Mouse (Mus musculus): ENCODE data around the gene Coq4. TPM values are rescaled to one million over a fixed set of nuclear protein-coding genes. Genes with fewer than 3 reads are reported as not detected.
A peak's percentile ranks its signal among the peaks of the same experiment; 100 is the strongest.

Gene Coq4
- polyA plus RNA-seq, 1 experiment: 11.9 TPM

GRCm38 (mm10) chr2:29815678-29816371 lies 28.5 kb downstream of the Coq4 start:
- WGBS: 82% methylated on average over 11 of the region's 11 CpGs
- TF ChIP-seq POLR2A (IDR thresholded peaks at IDR 0.05; ENCODE audit: borderline replicate concordance, control insufficient read depth, low read depth, low read length): no peak
- TF ChIP-seq CTCF (IDR thresholded peaks at IDR 0.05; ENCODE audit: control insufficient read depth, insufficient read depth, low read length): no peak

DNA sequence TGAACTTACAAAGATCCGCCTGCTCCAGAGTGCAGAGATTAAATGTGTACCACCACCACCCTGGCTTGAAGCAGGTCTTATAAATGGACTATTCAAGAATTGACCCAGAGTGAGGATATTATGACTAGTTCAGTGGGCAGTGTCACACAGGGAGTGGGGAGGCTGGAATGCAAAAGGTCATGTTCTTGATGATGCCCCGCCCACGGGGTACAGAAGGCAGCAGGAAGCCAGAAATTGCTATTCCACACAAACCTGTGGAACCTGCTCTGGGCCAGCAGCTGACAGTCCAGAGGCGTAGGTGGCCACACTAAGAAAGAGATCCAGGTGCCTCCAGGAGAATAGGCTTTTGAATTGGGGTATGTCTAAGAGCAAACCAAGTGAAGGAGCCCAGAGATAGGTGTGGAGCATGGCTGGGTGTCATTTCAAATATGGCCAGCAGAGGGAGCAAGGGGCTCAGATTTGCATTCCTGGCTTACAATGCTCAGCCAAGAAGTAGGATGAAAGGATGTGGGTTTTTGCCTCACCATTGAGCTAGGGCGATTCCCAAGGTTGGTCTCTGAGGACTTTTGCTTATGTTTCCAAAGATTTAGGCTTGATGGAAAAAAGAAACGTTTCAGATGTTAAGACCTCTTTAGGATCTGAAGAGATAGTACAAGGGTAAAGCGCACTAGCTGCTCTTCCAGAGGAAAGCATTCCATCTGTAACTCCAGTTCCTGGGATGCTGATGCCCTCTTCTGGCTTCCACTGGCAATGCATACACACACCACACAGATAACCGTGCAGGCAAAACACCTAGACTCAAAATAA lies 30.3 kb downstream of the Coq4 start:
- WGBS: 38% methylated on average over 8 of the region's 8 CpGs
- Histone ChIP-seq H3K4me3 (replicated peaks; ENCODE audit: control insufficient read depth, low read depth, low read length) (no peak overlapping the region), H3K4me1 (ENCODE audit: control insufficient read depth, insufficient read depth, low read length) (no peaks in the 10 kb centered on the region; the same call in 1 of the 2 replicates), H3K27ac (ENCODE audit: control insufficient read depth, insufficient read depth, low read depth, low read length, poor library complexity) (no peak overlapping the region)
- no peak for TF ChIP-seq POLR2A (IDR thresholded peaks at IDR 0.05; ENCODE audit: borderline replicate concordance, control insufficient read depth, low read depth, low read length)
- TF ChIP-seq CTCF (IDR thresholded peaks at IDR 0.05; ENCODE audit: control insufficient read depth, insufficient read depth, low read length): peak; percentile 81

More at GRCm38 (mm10) chr2:29815678-29816371, 28.5 kb downstream of the Coq4 start:
- Histone ChIP-seq H3K4me1 (ENCODE audit: control insufficient read depth, insufficient read depth, low read length) (no peaks in the 10 kb centered on the region; the same call in 1 of the 2 replicates), H3K4me3 (replicated peaks; ENCODE audit: control insufficient read depth, low read depth, low read length) (no peak overlapping the region), H3K27ac (ENCODE audit: control insufficient read depth, insufficient read depth, low read depth, low read length, poor library complexity) (no peak overlapping the region)

- WGBS: 62% methylated on average over 2 of the region's 2 CpGs
Observed at GRCm38 (mm10) chr2:29819363-29819762, 32.1 kb downstream of the Coq4 start.

GRCm38 (mm10) chr2:29820025-29820817 lies 32.9 kb downstream of the Coq4 start, which contains the start of gene Urm1:
Gene Urm1 (plus strand): TSS chr2:29820075.
- peak within 1 kb of the TSS; percentile 33; the same call in 1 of the 2 replicates for H3K27ac ChIP-seq (ENCODE audit: control insufficient read depth, insufficient read depth, low read depth, low read length, poor library complexity)
- WGBS: 2% methylated on average over 35 of the region's 35 CpGs
- no peaks in the 10 kb centered on the region; the same call in 1 of the 2 replicates for H3K4me1 ChIP-seq (ENCODE audit: control insufficient read depth, insufficient read depth, low read length)
- TF ChIP-seq POLR2A (IDR thresholded peaks at IDR 0.05; ENCODE audit: borderline replicate concordance, control insufficient read depth, low read depth, low read length): no peak
- TF ChIP-seq CTCF (IDR thresholded peaks at IDR 0.05; ENCODE audit: control insufficient read depth, insufficient read depth, low read length): no peak
- peak within 1 kb of the TSS; percentile 65 for H3K4me3 ChIP-seq (replicated peaks; ENCODE audit: control insufficient read depth, low read depth, low read length)

More at GRCm38 (mm10) chr2:29819363-29819762, 32.1 kb downstream of the Coq4 start:
- Histone ChIP-seq H3K27ac (ENCODE audit: control insufficient read depth, insufficient read depth, low read depth, low read length, poor library complexity) (no peak overlapping the region), H3K4me3 (replicated peaks; ENCODE audit: control insufficient read depth, low read depth, low read length) (no peak overlapping the region), H3K4me1 (ENCODE audit: control insufficient read depth, insufficient read depth, low read length) (no peaks in the 10 kb centered on the region; the same call in 1 of the 2 replicates)
- TF ChIP-seq POLR2A (IDR thresholded peaks at IDR 0.05; ENCODE audit: borderline replicate concordance, control insufficient read depth, low read depth, low read length) (no peak), CTCF (IDR thresholded peaks at IDR 0.05; ENCODE audit: control insufficient read depth, insufficient read depth, low read length) (no peak)

GRCm38 (mm10) chr2:29826318-29826925 lies 39.1 kb downstream of the Coq4 start:
- peak overlapping the region; percentile 95 for H3K4me3 ChIP-seq (replicated peaks; ENCODE audit: control insufficient read depth, low read depth, low read length)

DNA sequence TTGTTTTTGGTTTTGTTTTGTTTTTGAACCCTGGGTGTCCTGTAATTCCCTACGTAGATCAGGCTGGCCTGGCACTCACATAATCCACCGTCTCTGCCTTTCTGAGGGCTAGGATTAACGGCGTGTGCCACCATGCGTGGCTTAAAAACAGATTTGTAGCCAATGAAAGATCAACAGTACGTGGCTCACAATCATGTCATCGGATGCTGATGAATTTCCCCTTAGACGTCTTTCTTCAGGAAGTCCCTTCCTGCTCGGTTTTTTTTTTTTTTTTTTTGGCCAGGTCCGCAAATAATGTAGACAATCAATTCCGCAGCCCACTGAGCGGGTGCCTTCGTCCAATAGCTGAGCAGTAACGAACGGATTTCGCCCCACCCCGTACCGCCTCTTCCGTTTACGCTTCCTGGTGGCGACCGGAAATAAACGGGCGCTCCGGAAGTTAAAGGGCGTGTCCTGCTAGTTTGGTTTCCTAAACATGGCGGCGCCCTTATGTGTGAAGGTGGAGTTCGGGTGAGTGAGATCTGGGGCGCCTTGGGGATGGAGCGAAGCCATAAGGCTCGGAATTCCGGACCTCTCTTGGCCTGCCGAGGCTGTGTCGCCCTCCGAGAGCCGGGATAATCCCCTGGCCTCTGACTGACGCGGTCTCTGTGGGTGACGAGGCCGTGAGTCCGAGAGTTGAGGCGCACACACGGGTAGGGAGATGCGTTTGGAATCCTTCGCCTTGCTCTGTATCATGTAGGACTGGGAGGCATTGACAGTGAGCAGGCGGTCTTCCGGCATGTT lies 39.8 kb downstream of the Coq4 start:
- under 1% methylated on average over 48 of the region's 48 CpGs for WGBS
- peak overlapping the region; percentile 84 for H3K27ac ChIP-seq (ENCODE audit: control insufficient read depth, insufficient read depth, low read depth, low read length, poor library complexity)
- TF ChIP-seq CTCF (IDR thresholded peaks at IDR 0.05; ENCODE audit: control insufficient read depth, insufficient read depth, low read length) (no peak), POLR2A (IDR thresholded peaks at IDR 0.05; ENCODE audit: borderline replicate concordance, control insufficient read depth, low read depth, low read length) (peak; percentile 33; the same call in 1 of the 2 replicates)
- peak overlapping the region; percentile 95 for H3K4me3 ChIP-seq (replicated peaks; ENCODE audit: control insufficient read depth, low read depth, low read length)
- H3K4me1 ChIP-seq (ENCODE audit: control insufficient read depth, insufficient read depth, low read length): peaks cover 1% of the 10 kb centered on the region; the same call in 1 of the 2 replicates

More at GRCm38 (mm10) chr2:29826318-29826925, 39.1 kb downstream of the Coq4 start:
- Histone ChIP-seq H3K27ac (ENCODE audit: control insufficient read depth, insufficient read depth, low read depth, low read length, poor library complexity) (peak overlapping the region; percentile 84), H3K4me1 (ENCODE audit: control insufficient read depth, insufficient read depth, low read length) (peaks cover 1% of the 10 kb centered on the region; the same call in 1 of the 2 replicates)
- no peak for TF ChIP-seq POLR2A (IDR thresholded peaks at IDR 0.05; ENCODE audit: borderline replicate concordance, control insufficient read depth, low read depth, low read length)
- no peak for TF ChIP-seq CTCF (IDR thresholded peaks at IDR 0.05; ENCODE audit: control insufficient read depth, insufficient read depth, low read length)
- WGBS: 7% methylated on average over 11 of the region's 11 CpGs

DNA sequence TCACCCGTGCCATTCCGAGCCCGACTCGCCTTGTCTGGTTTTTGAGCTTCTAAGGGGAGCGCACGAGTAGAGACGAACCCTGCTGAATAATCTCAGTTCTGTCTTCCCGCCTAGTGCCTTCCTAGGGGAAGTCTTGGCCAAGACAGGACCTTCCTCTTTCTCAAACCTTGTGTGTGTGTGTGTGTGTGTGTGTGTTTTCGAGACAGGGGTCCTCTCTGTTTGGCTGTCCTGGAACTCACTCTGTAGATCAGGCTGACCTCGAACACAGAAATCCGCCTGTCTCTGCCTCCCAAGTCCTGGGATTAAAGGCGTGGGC lies 40.4 kb downstream of the Coq4 start:
- peaks cover 1% of the 10 kb centered on the region; the same call in 1 of the 2 replicates for H3K4me1 ChIP-seq (ENCODE audit: control insufficient read depth, insufficient read depth, low read length)
- TF ChIP-seq CTCF (IDR thresholded peaks at IDR 0.05; ENCODE audit: control insufficient read depth, insufficient read depth, low read length) (no peak), POLR2A (IDR thresholded peaks at IDR 0.05; ENCODE audit: borderline replicate concordance, control insufficient read depth, low read depth, low read length) (no peak)
- H3K27ac ChIP-seq (ENCODE audit: control insufficient read depth, insufficient read depth, low read depth, low read length, poor library complexity): 0 out of 2 replicates have a peak overlapping the region, but pooled peaks have one; percentile 3
- H3K4me3 ChIP-seq (replicated peaks; ENCODE audit: control insufficient read depth, low read depth, low read length): peak overlapping the region; percentile 74
- 2% methylated on average over 12 of the region's 12 CpGs for WGBS
